Mouse (Mus musculus): ENCODE measurements at regions not wholly inside any gene's neighbourhood (a gene's known extent, or its start where the extent isn't known, plus 50 kb on each side); places are given as distances from the start of the nearest gene placed in this dataset.

- no peak for DNase-seq (ENCODE audit: low read depth in 2 of 2, low spot score in 2 of 2)
Measured at GRCm38 (mm10) chr14:76615603-76616366, 59.1 kb upstream of the Serp2 start.

GRCm38 (mm10) chr14:76615182-76615581 is 58.5 kb upstream of the Serp2 start:
- no peak for DNase-seq (ENCODE audit: low read depth in 2 of 2, low spot score in 2 of 2)

GRCm38 (mm10) chr14:76614682-76615081 is 58.0 kb upstream of the Serp2 start:
- no peak for DNase-seq (ENCODE audit: low read depth in 2 of 2, low spot score in 2 of 2)

GRCm38 (mm10) chr14:76613604-76614003 is 56.9 kb upstream of the Serp2 start:
- DNase-seq (ENCODE audit: low read depth in 2 of 2, low spot score in 2 of 2): no peak

GRCm38 (mm10) chr14:76610429-76611378 is 54.0 kb upstream of the Serp2 start:
- no peak for DNase-seq (ENCODE audit: low read depth in 2 of 2, low spot score in 2 of 2)

Measured in CD8-positive naive resting alpha-beta T cell, adult 2 months (primary cell).